Mouse (Mus musculus): ENCODE data around the gene Spata9. TPM values are rescaled to one million over a fixed set of nuclear protein-coding genes. Genes with fewer than 3 reads are reported as not detected.
A peak's percentile ranks its signal among the peaks of the same experiment; 100 is the strongest.
"Not testable (repeated sequence)": the region's sequence is repeated elsewhere in the genome, so short reads cannot be mapped to it uniquely, and the experiment has no call there.

The Spata9 gene
- 0.64 and 1.2 TPM in 2 replicates for polyA plus RNA-seq (2016; fragmentation: Nextera tagmentation; extraction: Ambion mirVana)

DNA sequence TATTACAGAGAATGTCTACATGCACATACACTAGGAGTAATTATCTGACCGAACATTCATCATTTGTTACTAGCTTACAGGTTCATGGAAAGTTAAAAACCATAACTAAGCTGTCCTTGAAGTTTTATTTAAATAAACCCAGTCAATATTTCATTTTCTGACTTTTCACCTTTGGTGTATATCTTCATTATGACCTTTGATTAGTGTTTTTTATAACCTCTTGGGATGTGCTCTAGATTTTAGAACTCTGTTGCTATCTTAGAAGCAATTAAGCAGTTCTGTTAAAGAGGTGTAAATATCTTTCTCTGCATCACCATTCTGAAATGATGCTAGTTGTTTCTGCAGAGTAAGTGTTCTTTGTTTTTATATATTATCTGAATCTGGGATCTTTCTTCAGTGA is at the start of gene Spata9:
Gene Spata9, plus strand, starts transcription at position 301 of the 400 bp plus-strand sequence.
- Histone ChIP-seq H3K36me3 (replicated peaks) (no peaks in the 10 kb centered on the region), H3K27me3 (ENCODE audit: poor library complexity, severe bottlenecking) (no peaks in the 10 kb centered on the region), H3K9me3 (peaks cover 12% of the 10 kb centered on the region; the same call in 1 of the 2 replicates), H3K4me3 (no peak within 1 kb of the TSS), H3K27ac (no peak within 1 kb of the TSS), H3K4me1 (no peaks in the 10 kb centered on the region)
- no peak for DNase-seq (ENCODE audit: extremely low spot score, low spot score)
- WGBS = 85% methylated on average over 1 of the region's 1 CpGs

DNA sequence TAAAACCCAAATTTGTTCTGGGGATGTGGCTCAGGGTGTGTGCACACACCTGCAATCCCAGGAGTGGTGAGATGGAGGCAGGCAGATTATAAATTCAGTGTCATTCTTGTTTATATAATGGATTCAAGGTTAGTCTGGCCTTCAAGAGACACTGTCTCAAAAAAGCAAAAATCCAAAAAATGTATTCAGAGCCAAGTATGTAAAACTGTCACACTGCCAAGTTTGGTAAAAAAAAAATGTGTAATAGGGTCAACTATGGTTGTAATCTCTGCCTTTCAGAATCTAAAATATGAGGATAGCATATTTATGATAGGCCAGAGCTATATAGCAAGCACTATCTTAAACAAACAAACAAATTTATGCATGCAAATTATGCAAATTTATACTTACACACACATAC is 39.0 kb upstream of the Spata9 start:
- Histone ChIP-seq H3K4me1 (peaks cover 7% of the 10 kb centered on the region; the same call in 1 of the 2 replicates), H3K4me3 (no peak overlapping the region), H3K36me3 (replicated peaks) (peaks cover 61% of the 10 kb centered on the region), H3K27me3 (ENCODE audit: poor library complexity, severe bottlenecking) (no peaks in the 10 kb centered on the region), H3K9me3 (no peaks in the 10 kb centered on the region), H3K27ac (no peak overlapping the region)
- DNase-seq (ENCODE audit: extremely low spot score, low spot score) = no peak

DNA sequence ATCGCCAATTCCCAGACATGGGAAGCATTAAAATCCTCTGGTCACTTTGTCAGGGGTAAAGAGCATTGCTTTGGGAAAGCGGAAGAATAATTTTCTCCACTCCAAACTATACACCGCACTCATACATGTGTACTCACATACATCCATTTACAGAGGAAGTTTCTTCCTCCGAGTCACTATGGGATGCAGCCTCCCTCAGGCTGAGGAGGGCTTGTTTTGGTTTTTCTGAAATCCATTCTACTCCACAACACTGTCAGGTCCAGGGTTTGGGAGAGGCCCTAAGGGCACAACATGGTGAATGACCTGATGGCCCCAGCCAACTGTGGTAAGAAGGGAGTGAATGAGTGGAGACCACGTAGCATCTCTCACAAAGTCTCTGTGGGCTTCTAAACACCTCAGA is 37.9 kb upstream of the Spata9 start:
- H3K4me1 ChIP-seq; H3K9me3 ChIP-seq; H3K27ac ChIP-seq; DNase-seq (ENCODE audit: extremely low spot score, low spot score); H3K4me3 ChIP-seq; H3K27me3 ChIP-seq (ENCODE audit: poor library complexity, severe bottlenecking): not testable (repeated sequence)
- WGBS = 91% methylated on average over 5 of the region's 5 CpGs
- H3K36me3 ChIP-seq (replicated peaks) = peaks cover 69% of the 10 kb centered on the region

DNA sequence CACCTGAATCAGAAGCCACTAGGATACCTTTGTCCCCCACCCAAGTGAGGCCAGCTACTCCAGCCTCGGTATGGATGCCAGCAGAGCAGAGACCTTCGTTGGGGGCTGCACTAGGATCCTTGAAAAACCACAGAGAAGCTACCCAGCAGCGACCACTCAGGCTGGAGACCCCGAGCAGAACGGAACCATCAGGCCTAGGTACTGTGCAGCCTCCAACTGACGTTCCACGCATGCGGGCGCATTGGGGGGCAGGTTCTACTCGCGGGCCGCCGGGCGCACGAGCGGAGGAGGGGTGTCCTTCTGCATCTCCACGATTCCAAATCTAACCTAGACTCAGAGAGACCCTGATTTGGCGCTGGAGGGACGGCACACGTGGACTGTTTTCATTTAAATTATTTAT is 36.9 kb upstream of the Spata9 start:
- Histone ChIP-seq H3K27me3 (ENCODE audit: poor library complexity, severe bottlenecking) (no peaks in the 10 kb centered on the region), H3K36me3 (replicated peaks) (peaks cover 69% of the 10 kb centered on the region), H3K4me1 (peaks cover 7% of the 10 kb centered on the region; the same call in 1 of the 2 replicates), H3K4me3 (no peak overlapping the region), H3K27ac (no peak overlapping the region), H3K9me3 (no peaks in the 10 kb centered on the region)
- no peak for DNase-seq (ENCODE audit: extremely low spot score, low spot score)
- WGBS = 92% methylated on average over 20 of the region's 20 CpGs

DNA sequence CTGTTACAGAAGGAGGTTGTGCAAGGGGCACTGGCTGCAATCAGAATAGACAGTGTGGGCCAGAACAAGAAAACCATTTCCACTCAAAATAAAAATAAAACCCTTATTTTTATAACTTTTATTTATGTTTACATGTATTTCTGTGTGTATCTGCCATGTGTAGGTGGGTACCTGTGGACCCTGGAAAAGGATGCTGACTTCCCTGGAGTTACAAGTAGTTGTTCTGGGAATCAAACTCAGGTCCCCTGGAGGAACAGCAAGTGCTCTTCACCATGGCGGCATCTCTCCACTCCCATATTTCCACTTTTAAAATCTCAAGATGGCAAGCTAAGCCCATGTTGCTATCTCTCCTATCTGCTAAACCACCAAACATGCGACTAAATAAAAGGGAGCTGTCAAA is 36.3 kb upstream of the Spata9 start:
- H3K4me3 ChIP-seq = no peak overlapping the region
- WGBS = 87% methylated on average over 2 of the region's 2 CpGs
- peaks cover 69% of the 10 kb centered on the region for H3K36me3 ChIP-seq (replicated peaks)
- H3K27ac ChIP-seq = peak overlapping the region; percentile 40; the same call in 1 of the 2 replicates
- no peak for DNase-seq (ENCODE audit: extremely low spot score, low spot score)
- H3K9me3 ChIP-seq = no peaks in the 10 kb centered on the region
- H3K4me1 ChIP-seq = peaks cover 7% of the 10 kb centered on the region; the same call in 1 of the 2 replicates
- H3K27me3 ChIP-seq (ENCODE audit: poor library complexity, severe bottlenecking) = no peaks in the 10 kb centered on the region

DNA sequence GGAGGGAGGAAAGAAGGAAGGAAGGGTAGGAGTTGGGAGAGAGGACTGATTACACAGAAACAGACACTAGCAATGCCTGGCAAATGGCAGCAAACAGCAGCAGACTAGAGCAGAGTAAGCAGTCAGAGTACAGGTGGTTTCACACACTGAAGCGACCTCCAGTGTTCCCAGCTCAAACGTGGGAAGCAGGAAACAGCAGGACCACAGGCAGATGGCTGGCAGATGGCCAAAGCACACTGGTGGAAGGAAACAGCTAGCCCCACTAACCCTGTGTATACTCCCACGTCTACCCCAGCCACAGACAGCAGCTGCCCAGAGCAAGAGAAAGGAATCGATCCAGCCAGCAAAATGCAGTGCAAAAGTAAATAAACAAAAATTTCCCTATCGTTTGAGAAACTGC is 35.9 kb upstream of the Spata9 start:
- WGBS = 60% methylated on average over 5 of the region's 5 CpGs
- peaks cover 69% of the 10 kb centered on the region for H3K36me3 ChIP-seq (replicated peaks)
- no peak for DNase-seq (ENCODE audit: extremely low spot score, low spot score)

DNA sequence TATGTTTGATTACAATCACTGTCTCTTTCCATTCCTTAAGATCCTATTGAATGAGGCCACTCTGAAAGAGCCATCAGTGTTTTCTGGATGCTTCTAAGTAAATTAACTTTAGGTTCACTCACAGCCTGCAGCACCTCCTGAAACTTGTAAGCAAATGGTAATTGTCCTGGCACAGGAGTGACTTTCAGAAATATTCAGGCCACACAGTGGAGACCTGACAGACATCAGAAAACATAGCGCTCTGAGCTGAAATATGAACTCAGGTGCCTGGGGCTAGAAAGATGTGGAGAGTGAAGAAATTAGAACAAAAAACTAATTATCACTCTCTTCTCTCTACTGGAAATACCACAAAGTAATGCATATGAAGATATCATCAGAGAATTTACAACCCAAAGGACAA is 33.7 kb upstream of the Spata9 start:
- no peaks in the 10 kb centered on the region for H3K27me3 ChIP-seq (ENCODE audit: poor library complexity, severe bottlenecking)
- WGBS = 98% methylated on average over 1 of the region's 1 CpGs

More for the DNA sequence above, 35.9 kb upstream of the Spata9 start:
- Histone ChIP-seq H3K27ac (peak overlapping the region; percentile 40; the same call in 1 of the 2 replicates), H3K9me3 (no peaks in the 10 kb centered on the region), H3K4me1 (peaks cover 7% of the 10 kb centered on the region; the same call in 1 of the 2 replicates), H3K27me3 (ENCODE audit: poor library complexity, severe bottlenecking) (no peaks in the 10 kb centered on the region), H3K4me3 (no peak overlapping the region)

DNA sequence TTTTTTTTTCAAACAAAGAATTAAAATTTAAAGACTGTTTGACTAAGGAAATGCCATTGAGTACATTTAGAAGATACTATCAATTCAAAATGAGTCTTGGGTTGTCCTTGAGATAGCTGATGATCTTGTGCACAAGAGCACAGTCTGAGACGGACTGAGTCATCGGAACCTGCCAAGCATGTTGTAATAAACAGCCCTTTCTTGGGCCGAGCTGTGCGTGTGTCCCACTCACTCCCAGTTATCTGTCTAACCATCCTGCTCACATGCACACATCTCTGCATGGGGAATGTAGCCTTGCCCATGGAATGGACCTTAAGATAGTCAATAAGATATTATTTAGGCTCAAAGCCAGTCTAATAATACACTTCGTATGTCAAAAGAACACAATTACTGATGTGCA is 28.1 kb upstream of the Spata9 start:
- H3K9me3 ChIP-seq = no peaks in the 10 kb centered on the region
- DNase-seq (ENCODE audit: extremely low spot score, low spot score) = no peak
- H3K4me3 ChIP-seq = no peak overlapping the region
- H3K27ac ChIP-seq = no peak overlapping the region
- H3K36me3 ChIP-seq (replicated peaks) = peaks cover 43% of the 10 kb centered on the region
- peaks cover 16% of the 10 kb centered on the region for H3K4me1 ChIP-seq
- WGBS = 96% methylated on average over 5 of the region's 5 CpGs
- H3K27me3 ChIP-seq (ENCODE audit: poor library complexity, severe bottlenecking) = no peaks in the 10 kb centered on the region

More for the DNA sequence above, 33.7 kb upstream of the Spata9 start:
- H3K4me1 ChIP-seq = peaks cover 7% of the 10 kb centered on the region; the same call in 1 of the 2 replicates
- H3K36me3 ChIP-seq (replicated peaks) = peaks cover 67% of the 10 kb centered on the region
- no peaks in the 10 kb centered on the region for H3K9me3 ChIP-seq
- no peak overlapping the region for H3K27ac ChIP-seq
- H3K4me3 ChIP-seq = no peak overlapping the region
- no peak for DNase-seq (ENCODE audit: extremely low spot score, low spot score)

DNA sequence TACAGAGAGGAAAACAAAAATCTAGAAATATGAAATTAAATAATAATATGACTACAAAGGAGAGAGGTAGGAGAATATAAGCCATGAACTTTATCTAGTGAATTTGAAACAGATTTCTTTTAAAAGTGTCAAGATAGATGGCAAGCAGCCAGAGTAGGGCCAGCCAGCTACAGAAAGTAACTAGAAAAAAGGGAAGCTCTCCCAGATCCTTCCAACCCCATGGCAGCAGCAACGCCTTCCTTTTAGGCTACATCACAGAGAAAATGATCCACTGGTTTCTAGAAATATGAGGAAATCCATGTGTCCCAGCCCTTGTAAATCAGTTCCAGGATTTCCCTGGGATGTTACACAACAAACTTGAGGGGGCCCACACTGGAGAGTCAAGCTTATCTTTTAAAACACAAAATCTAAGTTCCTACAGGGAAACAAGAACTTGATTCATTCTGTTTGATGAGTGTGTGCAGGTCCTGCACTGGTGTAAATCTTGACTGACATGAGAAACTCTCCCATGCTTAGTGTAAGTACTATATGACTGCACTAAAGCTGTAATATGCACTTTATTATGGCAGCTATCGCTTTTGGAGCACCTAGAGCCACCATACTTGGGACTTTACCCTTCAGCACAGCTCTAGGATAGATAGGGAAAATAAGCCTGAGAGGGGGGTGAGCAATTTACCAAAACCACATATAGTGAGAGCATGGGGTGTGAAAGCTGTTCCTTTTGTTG is 26.0 kb upstream of the Spata9 start:
- Histone ChIP-seq H3K4me3 (peak overlapping the region; percentile 83), H3K27me3 (ENCODE audit: poor library complexity, severe bottlenecking) (no peaks in the 10 kb centered on the region), H3K9me3 (no peaks in the 10 kb centered on the region), H3K27ac (no peak overlapping the region), H3K4me1 (peaks cover 22% of the 10 kb centered on the region), H3K36me3 (replicated peaks) (peaks cover 42% of the 10 kb centered on the region)
- WGBS = 95% methylated on average over 2 of the region's 2 CpGs
- no peak for DNase-seq (ENCODE audit: extremely low spot score, low spot score)

DNA sequence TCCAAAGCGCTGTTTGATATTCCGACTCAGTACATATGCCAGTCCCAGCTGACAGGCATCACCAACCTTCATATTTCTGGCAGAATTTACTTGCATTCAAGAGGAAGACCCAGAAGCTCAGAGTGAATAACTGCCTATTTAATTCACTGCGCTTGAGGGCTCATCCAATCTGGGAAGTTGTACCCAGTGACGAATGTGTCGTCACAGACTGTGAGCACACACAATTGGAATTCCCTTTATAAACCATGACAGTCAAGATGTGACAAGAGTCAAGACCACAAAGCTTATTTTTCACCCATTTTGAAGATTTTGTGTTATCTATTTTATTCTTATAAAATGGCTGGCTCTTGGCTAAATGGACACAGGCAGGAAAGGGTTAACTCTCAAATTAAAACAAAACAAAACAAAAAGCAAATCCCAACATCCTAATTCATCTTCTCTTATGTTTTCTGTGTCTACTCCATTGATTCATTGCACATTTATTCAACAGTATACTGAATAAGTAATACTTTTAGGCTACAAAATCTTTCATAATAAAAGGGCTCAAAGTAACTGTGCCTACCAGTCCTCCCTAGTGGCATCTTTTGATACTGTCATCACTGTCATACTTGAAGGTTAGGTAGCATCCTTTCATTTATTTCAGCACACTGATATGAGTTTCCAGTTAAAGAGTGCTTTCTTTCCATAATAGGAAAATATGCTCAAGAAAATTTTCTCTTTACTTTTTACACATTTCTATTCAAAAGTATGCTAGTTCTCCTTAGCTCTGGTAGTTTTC is 25.2 kb upstream of the Spata9 start:
- Histone ChIP-seq H3K27ac (no peak overlapping the region), H3K4me3 (peak overlapping the region; percentile 83), H3K36me3 (replicated peaks) (peaks cover 39% of the 10 kb centered on the region), H3K4me1 (peaks cover 22% of the 10 kb centered on the region), H3K27me3 (ENCODE audit: poor library complexity, severe bottlenecking) (no peaks in the 10 kb centered on the region), H3K9me3 (no peaks in the 10 kb centered on the region)
- DNase-seq (ENCODE audit: extremely low spot score, low spot score) = no peak
- 87% methylated on average over 5 of the region's 5 CpGs for WGBS

DNA sequence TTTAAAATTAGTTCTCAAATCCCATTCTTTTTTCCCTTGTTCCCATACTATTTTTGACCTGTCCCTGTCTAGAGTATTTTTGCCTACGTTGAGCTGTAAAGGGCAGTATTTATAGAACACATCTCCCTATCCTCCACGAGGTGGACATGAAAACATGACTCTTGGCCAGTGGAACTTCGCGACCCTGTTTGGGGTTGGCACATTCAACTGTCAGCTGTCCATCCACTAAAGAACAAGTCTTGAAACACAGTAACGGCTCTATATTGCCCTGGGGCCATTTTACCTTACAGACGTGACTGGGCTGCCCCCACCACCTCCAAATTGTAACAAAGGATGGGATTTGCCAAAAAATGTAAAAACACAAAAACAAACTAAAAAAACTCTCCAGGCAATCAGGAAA is 24.2 kb upstream of the Spata9 start:
- peak overlapping the region; percentile 99 for H3K27ac ChIP-seq
- DNase-seq (ENCODE audit: extremely low spot score, low spot score) = no peak
- 1% methylated on average over 6 of the region's 6 CpGs for WGBS
- peaks cover 33% of the 10 kb centered on the region for H3K36me3 ChIP-seq (replicated peaks)
- no peaks in the 10 kb centered on the region for H3K27me3 ChIP-seq (ENCODE audit: poor library complexity, severe bottlenecking)
- H3K9me3 ChIP-seq = no peaks in the 10 kb centered on the region
- H3K4me1 ChIP-seq = peaks cover 22% of the 10 kb centered on the region
- H3K4me3 ChIP-seq = peak overlapping the region; percentile 83

DNA sequence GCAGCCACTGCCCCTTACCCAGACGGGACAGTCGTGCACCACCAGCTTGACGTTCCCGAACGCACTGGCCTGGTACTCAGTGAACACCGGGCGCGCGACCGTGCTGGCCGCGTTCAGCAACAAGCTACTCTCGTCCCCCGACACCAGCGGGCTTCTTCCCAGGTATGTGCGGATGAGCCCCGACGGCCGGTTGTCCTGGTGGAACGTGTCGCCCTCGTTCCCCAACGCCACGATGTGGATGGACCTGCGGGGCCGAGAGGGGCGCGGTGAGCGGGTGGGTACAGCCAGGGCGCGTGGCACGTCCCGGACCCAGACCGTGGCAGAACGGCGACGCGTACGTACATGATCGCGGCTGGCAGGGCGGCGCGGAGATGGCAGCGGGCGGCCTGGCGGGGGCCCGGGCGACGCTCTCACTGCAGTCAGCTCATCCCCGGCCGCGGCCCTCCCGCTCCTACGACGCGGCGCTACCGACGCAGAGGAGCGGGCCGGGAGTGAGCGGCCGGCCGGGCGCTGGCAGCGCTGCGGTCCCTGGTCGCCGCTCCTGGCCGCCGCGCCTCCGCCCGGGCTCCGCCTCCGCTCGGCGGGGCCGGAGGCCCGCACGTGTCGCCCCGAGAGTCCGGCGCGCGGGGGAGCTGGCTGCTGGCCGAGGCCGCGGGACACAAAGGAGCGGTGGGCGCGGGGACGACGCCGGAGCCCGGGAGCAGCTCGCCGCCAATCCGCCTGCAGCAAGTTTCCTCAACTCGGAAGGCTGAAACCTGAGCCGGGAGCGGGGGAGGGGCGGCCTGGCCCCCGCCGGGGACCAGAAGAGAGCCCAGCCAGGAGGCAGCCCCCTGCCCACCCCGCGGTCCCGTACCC is 23.5 kb upstream of the Spata9 start, which contains the start of gene Rhobtb3:
Gene Rhobtb3, minus strand, starts transcription at position 737 of the 855 bp plus-strand sequence.
- H3K4me3 ChIP-seq = peak within 1 kb of the TSS; percentile 83
- under 1% methylated on average over 106 of the region's 110 CpGs for WGBS
- H3K9me3 ChIP-seq = no peaks in the 10 kb centered on the region
- H3K27ac ChIP-seq = peak within 1 kb of the TSS; percentile 99
- DNase-seq (ENCODE audit: extremely low spot score, low spot score) = peak; percentile 96
- peaks cover 26% of the 10 kb centered on the region for H3K36me3 ChIP-seq (replicated peaks)
- H3K4me1 ChIP-seq = peaks cover 22% of the 10 kb centered on the region
- H3K27me3 ChIP-seq (ENCODE audit: poor library complexity, severe bottlenecking) = no peaks in the 10 kb centered on the region
